Mouse (Mus musculus): Measurements from ENCODE around the gene Ing2. TPM values are rescaled to one million over a fixed set of nuclear protein-coding genes. Genes with fewer than 3 reads are reported as not detected.
A peak's percentile ranks its signal among the peaks of the same experiment; 100 is the strongest.

The Ing2 gene
- 10 to 100 TPM in 1 of 2 experiments, 1 to 10 TPM in 1; 9.6 to 13.0 TPM for total RNA-seq (2021)
- long read RNA-seq, experiment 1, transcript Ing2-201 (2 exons, 2,812 nt): major isoform, 15 of 27 reads
- long read RNA-seq, experiment 1, partial matches to known transcripts: 0 of 27 reads
- long read RNA-seq, experiment 1, other reads (novel, unspliced or antisense): 12 of 27 reads
- long read RNA-seq, experiment 2, transcript Ing2-201 (2 exons, 2,812 nt): major isoform, 18 of 23 reads
- long read RNA-seq, experiment 2, partial matches to known transcripts: 0 of 23 reads
- long read RNA-seq, experiment 2, other reads (novel, unspliced or antisense): 5 of 23 reads

DNA sequence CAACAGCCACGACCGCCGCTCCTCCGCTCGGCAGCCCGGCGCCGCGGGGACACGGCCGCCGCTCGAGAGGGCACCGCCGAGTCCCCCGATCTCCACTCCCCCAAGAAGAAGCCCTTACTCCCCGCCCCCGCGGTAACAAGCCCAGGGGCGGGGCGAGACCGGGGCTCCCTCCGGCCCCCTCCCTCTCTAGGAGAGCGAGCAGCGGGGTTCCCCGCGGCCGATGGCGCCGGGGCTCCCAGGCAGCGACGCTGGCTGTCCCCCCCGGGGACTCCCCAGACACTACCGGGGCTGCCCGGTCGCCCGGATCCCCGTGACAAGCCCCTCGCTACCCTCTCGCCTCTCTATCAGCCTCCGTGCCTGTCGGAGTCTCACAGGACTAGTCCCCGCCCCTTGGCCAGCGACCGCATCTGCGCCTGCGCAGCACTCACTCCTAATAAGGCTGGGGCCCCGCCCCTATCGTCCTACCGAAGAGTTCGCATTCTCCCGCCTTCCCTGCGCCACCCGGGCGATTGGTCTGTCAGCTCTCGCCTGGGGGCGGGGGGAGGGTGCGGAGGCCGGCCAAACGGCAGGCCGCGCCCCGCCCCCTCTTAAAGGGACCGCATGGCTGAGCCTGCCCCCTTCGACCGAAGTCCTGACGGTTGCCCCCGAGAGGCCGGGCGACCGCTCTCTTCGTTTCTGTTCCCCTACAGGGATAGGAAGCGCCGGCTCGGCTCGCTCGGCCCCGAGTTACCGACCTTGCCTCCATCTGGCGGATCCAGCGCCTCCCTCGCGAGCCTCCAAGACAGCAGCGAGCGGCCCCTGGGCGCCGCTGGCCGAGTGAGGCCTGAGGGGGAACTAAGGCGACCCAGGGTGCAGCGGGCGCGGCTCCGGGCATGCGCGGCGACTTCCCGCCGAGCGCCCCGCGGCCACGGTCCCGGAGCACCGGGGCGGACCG lies at the start of gene Ing2:
Ing2 (minus strand) TSS at position 780 of the 934 bp plus-strand sequence.
- DNase-seq: peak; percentile 100

DNA sequence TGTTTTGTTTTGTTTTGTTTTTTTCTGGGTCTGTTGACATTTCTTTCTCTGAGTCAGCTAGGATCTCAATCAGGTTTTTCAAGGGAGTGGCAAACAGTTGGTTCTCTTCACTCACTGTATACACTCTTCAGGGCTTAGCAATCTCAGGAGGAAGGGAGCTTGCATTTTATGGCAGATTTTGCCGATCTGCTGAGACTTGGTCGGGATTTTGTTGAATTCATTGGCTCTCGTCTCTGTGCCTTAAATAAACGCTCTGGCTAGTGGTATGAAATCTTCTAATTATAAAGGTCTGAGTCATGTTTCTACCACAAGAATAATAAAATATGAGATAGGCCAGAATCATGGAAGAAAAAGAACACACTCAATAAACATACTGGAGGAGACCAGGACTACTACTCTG lies 46.3 kb upstream of the Ing2 start:
- no peak for DNase-seq

DNA sequence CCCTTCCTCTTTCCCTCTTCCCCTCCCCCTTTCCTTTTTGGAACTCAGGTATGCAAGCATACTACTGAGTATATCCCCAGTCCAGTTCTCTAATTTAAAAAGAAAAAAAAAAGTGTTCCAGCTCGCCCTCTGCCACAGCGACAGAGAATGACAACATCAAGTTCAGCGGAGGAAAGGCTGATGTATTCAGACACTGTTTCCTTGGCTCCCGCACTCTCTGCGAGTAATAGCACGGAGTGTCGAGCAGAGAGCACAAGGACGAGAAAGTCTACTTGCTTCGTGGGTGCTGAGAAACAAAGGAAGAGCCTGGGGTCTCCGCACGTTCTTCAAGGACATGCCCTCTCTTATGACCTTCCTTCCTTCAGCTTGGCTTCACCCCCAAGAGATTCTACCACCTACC lies 43.3 kb upstream of the Ing2 start:
- no peak for DNase-seq

DNA sequence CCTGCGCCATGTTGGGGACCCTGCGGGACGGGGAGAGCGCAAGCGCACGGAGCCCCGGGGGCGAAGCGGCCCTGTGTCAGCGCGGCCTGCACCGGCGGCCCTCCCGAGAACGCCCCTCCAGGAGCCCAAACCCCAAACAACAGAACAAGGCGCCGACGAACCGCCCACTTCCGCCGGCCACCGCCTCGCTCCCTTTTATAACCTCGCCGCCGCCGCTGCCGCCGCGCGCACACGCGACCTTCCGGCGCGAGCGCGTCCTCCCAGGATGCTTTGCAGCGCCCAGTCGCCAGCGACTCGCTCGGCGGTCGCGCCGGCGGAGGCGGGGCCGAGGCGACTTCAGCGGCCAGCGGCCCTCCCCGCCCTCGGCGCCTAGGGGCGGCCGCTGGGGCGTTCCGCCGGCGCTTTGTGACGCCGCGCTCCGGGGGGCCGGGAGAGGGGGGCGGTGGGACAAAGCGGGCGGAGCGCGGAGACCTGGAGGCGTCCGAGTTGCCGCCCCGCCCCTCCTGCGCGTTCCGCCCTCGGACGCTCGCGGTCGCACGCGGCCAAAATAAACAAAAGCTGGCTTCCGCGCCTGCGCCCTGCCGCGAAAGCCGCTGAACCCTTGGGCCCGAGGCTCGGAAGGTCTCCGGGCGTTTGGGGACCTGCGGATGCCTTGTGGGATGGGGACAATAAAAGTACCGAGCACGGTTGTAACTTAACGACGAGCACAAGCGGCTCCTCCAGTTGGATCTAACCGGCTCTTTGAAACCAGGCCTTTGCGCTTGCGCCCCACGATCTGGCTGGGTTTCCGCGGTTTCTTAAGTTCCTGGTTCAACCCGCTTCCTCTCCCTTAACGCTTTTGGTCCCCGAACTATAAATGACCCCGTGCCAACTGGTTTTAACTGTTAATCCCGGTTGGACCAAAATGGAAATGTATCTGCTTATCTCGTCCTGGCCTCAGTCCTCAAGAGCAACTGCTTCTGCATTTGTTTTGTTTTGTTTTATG lies 38.7 kb upstream of the Ing2 start, which contains the start of gene Cdkn2aip:
Cdkn2aip (minus strand) TSS at position 172 of the 985 bp plus-strand sequence.
- peak; percentile 98 for DNase-seq

DNA sequence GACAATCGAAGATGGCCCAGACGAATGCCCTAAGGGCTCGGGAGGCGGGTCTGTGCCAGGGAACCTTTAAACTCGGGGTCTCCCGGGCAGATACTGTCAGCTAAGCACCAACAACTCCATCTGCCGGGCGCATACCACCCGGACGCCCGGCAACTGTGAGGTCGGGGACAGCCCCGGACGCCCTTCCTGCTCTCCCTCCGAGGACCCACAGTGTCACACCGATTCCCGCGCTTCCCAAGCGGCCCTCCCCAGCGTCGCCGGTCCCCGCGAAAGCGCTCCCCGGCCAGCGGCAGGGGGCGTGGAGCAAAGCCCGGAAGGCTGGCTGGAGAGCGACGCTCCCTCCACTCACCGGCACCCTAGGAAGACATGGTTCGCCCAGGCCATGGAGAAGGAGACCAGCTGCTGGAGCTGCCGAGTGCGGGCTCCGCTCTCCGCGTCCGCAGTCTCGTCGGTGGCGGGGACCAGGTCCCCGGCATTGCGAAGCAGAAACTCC lies 37.9 kb upstream of the Ing2 start:
- no peak for DNase-seq

DNA sequence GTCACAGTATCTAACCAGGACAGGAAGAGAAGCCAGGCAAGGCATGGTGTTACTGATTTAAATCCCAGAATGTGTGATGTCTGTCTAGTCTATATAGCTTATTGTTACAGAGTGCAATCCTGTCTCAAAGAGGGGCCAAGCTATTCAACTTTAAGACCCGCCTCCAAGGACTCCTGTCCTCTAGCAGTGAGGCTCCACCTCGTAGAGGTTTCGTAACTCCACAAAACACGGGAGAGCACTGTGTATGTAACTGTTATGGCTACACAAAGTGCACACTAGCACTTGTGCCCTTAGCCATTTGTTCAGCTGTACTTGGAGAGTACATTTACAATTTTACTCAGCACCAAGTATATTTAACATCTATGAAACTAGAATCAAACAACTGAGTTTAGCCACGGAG lies 32.8 kb upstream of the Ing2 start:
- DNase-seq: no peak

DNA sequence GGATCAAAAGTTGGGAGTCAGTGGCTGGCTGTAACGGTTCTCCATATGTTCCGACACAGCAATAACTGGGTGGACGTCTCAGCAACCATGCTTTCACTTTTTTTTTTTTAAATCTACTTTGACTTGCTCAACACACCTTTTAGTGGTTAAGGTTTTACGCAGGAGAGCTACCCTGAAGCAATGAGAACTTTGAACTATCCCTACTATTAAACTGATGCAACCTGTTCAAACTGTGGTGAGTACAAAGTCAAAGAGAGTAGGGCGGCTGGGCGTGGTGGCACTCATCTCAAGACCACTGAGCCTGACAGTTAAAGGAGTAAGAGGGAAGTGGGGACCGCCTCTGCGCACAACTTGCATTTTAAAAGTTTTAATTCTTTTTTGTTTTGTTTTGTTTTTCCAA lies 31.4 kb upstream of the Ing2 start:
- no peak for DNase-seq

DNA sequence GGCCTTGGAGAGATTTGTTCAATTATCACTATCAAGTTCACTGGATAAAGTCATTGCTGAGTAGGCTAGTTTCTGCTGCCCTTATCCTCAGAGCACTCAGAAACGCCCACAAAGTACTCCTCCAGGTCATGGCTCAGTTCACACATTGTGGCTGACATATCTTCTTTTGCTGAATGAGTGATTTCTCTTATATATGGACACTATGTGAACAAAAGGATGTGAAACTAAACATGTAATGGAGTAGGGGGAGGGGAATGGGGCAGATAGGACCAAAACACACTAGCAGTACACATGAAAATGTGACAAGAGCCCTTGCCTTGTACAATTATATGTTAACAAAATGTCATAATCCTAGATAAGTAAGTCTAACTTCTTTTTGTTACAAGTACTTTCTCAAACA lies 27.0 kb upstream of the Ing2 start:
- DNase-seq: no peak

DNA sequence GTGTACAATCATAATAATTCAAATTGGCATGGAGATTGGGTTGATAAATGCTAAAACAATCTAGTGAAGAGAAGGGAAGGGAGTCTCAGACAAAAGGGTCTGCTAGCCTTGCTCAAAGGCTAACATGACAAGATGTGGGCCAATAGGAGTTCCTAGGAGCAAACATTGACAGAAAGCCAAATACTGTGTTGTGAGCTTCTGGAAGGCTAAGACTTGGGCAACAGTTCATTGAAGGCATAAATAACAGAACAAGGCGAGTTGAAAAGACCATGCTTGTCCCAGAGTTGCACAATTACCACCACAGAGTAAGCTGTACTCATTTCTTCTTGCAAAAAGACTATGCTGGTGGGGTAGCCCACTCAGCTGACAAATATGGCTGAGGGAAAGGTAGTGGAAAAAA lies 22.3 kb upstream of the Ing2 start:
- DNase-seq: no peak

DNA sequence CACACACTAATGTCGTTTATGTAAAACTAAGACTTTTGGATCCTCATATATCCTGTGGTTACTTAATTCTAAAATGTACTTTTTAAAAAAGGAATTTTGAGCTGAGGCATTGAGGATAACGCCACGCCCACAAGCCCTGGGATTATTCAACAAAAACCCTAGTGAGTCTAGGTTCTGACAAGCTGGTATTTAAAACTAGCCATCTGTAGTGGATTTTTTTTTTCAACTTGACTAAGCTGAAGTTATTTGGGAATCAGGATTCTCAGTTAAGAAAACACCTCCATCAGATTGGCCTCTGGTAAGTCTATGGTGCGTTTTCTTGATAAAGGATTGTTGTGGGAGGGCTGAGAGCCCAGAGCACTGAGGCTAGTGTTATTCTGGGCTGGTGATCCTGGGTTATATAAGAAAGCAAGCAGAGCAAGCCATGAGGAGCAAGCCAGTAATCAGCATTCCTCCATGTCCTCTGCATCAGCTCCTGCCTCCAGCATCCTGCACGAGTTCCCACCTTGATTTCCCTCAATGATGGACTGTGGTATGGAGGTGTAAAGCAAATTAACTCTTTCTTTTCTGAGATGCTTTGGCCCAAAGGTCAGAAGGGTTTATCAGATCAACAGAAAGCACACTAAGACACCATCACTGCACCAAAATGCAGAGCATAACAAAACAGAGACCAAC lies 20.2 kb upstream of the Ing2 start:
- DNase-seq: no peak

DNA sequence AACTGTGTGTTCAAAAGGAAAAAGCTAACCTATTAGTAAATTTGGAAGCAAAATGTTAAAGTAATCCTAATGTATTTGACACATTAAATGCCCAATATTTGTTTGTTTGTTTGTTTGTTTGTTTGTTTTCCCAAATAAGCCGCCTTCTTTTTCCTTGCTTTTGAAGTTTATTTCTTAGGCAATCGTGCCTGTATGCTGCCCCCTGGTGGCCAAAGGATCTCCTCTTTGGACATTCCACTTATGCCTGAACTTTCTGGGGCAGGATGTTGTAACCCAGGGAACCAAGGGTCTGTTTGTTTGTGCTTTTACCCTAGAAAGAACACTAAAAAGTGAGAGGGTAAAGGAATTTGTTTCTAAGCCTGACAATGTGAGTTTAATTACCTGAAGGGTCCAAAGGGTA lies 17.8 kb upstream of the Ing2 start:
- no peak for DNase-seq

DNA sequence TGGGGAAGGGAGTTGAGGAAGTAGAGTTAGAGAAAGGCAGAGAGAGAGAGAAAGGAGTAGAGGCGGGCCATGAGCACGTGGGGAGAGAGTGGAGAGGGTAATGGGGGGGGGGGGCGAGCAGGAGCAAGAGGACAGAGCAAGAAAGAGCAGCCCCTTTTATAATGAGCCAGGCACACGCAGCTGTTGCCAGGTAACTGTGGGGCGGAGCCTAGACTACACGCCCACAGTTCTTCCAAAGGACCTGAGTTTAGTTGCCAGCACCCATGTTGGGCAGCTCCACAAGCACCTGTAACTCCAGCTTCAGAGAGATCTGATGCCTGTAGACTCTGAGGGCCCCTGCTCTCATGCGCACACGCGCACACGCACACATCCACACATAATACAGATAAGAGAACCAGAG lies 16.5 kb upstream of the Ing2 start:
- DNase-seq: no peak

DNA sequence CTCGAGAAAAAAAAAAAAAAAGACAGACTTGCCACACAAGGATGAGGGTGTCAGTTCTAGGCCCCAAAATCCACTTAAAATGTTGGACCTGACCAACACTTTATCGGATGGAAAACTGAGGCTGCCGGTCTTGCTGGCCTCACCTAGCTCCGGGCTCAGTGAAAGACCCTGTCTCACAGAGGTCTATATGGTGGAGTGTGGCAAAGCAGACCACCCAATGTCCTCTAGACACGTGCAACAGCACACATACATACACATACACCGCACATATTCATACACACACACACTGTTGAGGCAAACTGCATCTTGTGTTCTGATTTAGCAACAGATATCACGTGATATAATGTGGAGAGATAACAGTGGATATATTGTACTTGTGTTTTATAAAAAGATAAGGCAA lies 15.9 kb upstream of the Ing2 start:
- no peak for DNase-seq

DNA sequence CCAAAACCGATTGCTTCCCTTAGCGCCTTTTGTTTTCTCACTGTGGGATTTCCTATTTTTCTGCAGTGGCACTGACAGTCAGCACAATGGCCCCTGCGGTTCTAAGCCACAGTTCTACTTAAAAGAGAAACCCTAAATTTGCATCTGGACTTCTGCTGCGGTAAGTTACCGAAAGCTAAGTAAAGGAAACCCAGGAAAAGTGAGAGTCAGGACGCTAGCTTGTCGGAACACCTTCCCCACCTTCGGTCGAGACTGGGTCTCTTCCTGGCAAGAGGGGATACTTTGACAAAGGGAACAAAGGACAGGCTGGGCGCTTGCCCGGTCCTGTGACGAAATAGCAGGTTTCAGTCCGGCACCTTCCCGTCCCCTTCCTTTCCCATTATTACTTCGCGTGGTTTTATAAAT lies 15.3 kb upstream of the Ing2 start:
- no peak for DNase-seq

DNA sequence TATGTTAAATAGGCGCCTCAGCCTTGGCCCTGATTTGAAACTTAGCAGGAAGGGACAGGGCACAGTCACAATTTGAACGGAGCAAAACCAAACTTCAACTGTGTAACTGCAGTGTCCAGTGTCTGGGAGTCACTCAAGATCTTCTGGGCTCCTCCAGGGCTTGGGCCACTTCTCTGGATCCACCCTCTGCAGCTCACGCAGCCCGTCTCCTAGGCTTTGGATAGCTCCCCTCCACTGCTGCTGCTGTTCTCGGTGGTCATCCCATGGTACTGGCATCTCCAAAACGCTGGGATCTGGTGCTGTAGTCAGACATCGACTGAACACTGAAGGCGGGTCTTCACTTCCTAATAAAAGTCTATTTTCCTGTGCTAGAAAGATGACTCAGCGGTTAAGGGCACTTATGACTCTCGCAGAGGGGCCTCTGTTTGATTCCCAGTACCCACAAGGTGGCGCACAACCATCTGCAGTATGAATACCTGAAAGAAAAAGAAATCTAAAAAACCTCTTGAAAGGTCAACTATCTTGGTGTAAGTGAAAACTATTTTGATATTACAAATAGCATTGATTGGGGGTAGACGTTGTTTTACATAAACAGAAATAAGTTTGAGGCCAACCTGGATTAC lies 14.5 kb upstream of the Ing2 start:
- no peak for DNase-seq

DNA sequence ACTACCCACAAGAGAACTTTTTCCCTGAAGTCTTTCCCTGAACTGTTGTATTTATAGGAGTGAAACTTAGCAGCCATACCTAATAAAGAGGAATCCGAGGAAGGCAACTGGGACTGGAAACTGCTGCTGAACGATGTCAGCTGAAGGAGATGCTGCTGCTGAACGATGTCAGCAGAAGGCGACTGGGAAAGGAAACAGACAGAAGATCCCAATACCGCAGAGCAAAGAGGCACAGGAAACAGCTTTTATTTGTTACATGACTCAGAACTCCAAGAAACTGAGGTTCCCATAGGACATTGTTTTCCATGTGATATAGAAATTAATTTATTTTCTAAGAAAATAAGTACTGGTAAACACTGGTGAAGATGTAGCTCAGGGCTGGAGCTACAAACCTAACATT lies 9.1 kb upstream of the Ing2 start:
- no peak for DNase-seq

DNA sequence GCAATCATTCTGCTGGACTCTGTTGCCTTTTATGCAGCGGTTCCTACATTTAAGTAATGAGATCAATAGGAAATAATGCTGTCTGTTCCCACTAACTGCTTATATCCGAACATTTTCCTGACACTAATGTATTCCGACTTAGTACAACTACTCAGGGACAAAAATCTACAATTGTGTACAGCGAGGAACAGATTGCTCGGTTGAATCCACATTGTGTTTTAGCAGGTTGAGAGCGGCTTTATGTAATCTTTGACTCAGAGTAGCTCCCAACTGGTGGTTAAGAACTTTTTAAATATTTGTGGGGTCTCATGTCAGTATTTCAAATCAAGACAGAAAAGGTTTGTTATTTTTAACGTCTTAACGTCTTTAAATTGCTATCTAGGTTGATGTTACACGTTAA lies 8.6 kb upstream of the Ing2 start:
- no peak for DNase-seq

DNA sequence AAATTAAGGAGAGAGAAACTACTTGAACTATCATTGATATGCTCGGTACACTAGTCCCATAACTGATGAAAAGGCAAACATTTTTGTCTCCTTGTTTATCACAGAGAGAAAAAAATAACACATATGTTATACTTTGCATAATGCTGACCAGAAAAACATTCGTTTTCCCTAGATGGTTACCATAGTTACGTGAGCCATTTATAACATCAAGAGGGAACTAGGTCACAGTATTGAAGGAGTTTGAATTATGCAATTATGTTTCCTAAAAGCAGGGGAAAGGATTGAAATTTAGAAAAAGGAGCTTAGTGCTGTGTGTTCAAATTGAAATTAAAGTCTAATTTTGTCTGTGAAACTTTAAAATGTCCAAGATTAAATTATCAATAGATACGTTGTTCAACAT lies 5.0 kb upstream of the Ing2 start:
- no peak for DNase-seq

DNA sequence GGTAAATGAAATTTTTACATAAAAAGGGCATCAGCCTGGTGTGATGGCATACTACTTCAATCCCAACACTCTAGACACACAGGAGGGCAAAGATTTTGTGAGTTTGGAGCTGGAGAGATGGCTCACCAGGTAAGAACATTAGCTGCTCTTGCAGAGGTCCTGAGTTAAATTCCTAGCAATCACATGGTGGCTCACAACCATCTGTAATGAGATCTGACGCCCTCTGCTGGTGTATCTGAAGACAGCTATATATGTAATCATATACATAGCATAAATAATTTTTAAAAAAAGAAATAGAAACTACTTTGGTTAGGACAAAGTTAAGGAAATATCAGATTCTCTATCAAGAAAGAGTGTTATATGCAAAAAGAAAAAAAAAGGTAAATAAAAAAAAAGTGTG lies 4.2 kb upstream of the Ing2 start:
- DNase-seq: no peak

DNA sequence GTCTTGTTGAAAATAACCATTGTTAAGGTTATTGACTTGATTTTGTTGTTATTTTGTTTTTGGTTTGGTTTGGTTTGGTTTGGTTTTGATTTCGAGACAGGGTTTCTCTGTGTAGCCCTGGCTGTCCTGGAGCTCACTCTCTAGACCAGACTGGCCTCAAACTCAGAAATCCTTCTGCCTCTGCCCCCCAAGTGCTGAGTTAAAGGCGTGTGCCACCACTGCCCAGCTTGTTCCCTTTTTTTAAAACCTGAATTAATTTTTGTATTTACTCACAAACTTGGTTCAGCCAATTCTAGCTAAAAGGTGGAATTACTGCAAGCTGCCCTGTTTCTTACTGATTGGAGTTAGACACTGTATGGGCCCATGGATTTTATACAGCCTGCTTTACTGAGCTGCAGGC lies 1.3 kb upstream of the Ing2 start:
- no peak for DNase-seq

DNA sequence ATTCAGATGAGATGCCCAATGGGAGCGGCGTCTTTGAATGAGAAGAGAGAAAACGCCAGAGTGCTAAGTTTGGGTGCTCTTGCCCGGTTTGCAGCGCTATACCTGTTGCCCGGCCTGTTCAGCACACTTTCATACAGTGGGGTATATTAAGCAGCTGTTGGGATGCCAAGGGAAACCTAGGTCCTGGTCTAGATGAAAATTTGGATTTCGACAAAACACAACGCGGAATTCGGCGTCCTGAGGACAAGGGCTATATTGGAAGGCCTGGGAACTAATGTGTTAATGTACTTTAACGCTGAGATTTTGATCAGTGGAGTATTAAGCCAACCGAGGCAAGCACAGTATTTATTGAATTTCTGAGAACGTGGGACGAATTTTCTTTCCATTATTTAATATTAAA lies 868 bp upstream of the Ing2 start:
- no peak for DNase-seq
